Mouse (Mus musculus) cerebellum, adult 2 months (tissue): ENCODE data around the gene Cacna2d3.

Experiments
- CTCF ChIP-seq: fragments of 200-500 bp; IDR thresholded peaks from 2 replicates; pipeline ENCODE4 v1.5.1; 2011; ENCODE audit warnings: low read depth, mild to moderate bottlenecking, control low read depth, low read length, moderate library complexity, borderline replicate concordance; ENCODE audit not compliant: insufficient read depth
- POLR2A ChIP-seq: fragments of 200-500 bp; IDR thresholded peaks from 2 replicates; pipeline ENCODE4 v1.6.1; 2011; ENCODE audit warnings: low read length, control low read depth, borderline replicate concordance; ENCODE audit not compliant: insufficient read depth

DNA sequence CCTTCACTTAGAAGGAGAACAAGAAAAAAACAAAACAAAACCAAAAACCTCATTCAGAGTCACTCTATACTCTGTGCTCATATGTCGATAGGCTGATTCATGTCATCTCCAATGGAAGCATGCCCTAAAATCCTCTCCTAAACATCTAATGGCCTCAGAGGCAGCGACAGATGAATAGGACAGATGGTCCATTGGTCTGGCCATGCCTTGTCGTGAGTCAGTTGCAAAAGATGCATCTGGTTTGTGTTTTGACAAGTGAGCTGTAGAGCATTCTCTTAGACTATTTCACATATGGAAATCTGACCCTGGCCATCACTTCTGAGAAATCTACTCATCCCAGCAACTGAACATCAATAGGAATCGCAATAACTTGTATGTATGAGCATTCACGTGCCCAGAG lies 626.2 kb downstream of the Cacna2d3 start:
- no peak for TF ChIP-seq POLR2A
- no peak for TF ChIP-seq CTCF
